Mouse (Mus musculus) myocyte (in vitro differentiated cells): ENCODE results near the gene Trpm3.

Experiments used
- CEBPB ChIP-seq: IDR thresholded peaks from 2 replicates; pipeline ENCODE4 v1.6.1; 2011; ENCODE audit warnings: mild to moderate bottlenecking, moderate library complexity; ENCODE audit not compliant: poor library complexity, insufficient read depth, severe bottlenecking
- E2F4 ChIP-seq: IDR thresholded peaks from one replicate; pipeline ENCODE4 v1.6.1; 2011; ENCODE audit warnings: mild to moderate bottlenecking, control low read depth, moderate library complexity; ENCODE audit not compliant: insufficient read depth
- MYOG ChIP-seq, 3 experiments: IDR thresholded peaks; one replicate each; pipeline ENCODE4 v1.6.1; 2011; ENCODE audit warnings: control low read depth in 2 of 3, low read depth in 2 of 3, mild to moderate bottlenecking in 2 of 3; ENCODE audit not compliant: insufficient read length in 2 of 3, control insufficient read depth in 1 of 3, insufficient read depth in 1 of 3
- POLR2A ChIP-seq: IDR thresholded peaks from one replicate; pipeline ENCODE4 v1.6.1; 2011; ENCODE audit warnings: low read depth, mild to moderate bottlenecking, control low read depth, moderate library complexity; ENCODE audit not compliant: insufficient read length
- POLR2AphosphoS2 ChIP-seq: IDR thresholded peaks from one replicate; pipeline ENCODE4 v1.6.1; 2011; ENCODE audit warnings: low read depth, control low read depth; ENCODE audit not compliant: insufficient read length
- TCF3 ChIP-seq: IDR thresholded peaks from one replicate; pipeline ENCODE4 v1.6.1; 2011; ENCODE audit warnings: low read depth, control low read depth; ENCODE audit not compliant: insufficient read length

DNA sequence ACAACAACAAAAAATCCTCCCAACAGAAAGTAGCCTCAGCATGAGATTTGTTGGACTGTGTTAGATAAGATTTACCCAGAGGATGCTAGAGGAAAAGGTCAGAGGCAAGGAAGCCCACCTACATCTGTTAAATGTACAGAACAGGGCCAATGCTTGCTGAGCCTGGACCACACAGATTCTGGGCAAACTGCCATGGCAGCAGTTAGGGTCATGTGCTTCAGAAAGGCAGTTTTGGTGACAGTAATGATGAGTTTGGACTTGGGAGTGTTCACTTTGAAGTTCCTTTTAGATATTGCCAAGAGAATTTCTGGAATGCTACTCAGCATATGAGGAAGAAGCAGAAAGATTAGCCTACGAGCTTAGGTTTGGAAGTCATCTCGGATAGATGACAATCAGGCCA is 580.2 kb downstream of the Trpm3 start:
- TF ChIP-seq POLR2AphosphoS2 (no peak), POLR2A (no peak), MYOG (IDR thresholded peaks at IDR 0.05; ENCODE audit: control insufficient read depth in 1 of 3, insufficient read depth in 1 of 3, insufficient read length in 2 of 3, low read depth in 2 of 3) (no peak), CEBPB (no peak), E2F4 (no peak), TCF3 (no peak)
